Mouse (Mus musculus) adrenal gland, postnatal 25 days (tissue): ENCODE data around the gene Pemt. TPM values are rescaled to one million over a fixed set of nuclear protein-coding genes. Genes with fewer than 3 reads are reported as not detected.

Experiments used
- DNase-seq: peaks from one replicate; pipeline ENCODE4 v3.0.0; 2021; ENCODE audit warnings: mixed read lengths
- total RNA-seq: library from RNA; stranded (reverse); gene quantifications from 2 replicates; pipeline ENCODE4 v1.2.3, GENCODE M21; 2021

Gene Pemt
- total RNA-seq, 1 experiment from 2014 or later = 5.1 TPM

DNA sequence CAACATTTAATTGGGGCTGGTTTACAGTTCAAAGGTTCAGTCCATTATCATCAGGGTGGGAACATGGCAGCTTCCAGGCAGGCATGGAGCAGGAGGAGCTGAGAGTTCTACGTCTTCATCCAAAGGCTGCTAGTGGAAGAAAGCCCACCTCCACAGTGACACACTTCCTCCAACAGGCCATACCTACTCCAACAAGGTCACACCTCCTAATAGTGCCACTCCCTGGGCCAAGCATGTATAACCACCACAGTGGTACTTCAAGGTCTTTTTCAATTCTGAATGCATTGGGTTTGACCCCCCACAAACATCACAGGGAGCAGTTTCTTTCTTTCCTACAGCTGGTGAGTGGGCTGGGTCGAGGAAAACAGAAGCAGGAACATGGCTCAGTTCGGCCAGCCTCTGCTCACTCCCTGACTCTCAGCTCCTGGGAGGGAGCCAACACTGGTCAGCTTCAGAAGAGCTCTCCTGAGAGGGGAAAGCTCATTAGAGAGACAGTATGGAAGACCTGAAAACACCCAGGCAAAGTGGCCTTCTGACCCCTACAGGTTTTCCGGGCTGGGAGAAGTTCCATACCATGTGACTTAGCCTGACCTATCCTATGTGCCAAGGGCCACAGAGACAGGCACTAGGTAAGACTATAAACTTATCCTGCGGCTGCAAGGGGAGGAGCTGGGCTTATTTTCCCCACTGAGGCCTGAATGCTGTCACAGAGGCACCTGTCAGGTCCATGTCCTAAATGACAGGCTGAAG is 44.9 kb downstream of the Pemt start:
- DNase-seq = no peak

GRCm38 (mm10) chr11:59994318-59994717 is 52.0 kb downstream of the Pemt start:
- DNase-seq = no peak

DNA sequence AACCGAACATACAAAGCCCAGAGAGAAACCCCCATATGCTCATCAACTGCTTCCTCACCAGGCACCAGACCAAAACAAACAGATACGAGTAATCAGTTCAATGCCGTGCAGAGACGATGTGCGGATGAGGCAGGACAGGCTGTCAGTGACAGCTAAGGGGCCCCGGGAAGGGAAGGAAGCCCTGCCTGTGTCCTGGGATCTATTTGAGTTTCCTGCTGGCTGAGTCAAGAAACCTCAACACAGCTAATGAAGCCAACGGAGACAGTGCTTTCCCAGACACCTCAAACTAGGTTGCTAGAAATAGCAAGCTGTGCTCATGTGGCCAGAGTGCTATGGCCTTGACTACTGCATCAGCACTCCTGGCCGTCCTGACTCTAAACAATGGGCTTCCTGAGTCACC is 54.9 kb downstream of the Pemt start:
- DNase-seq = no peak

DNA sequence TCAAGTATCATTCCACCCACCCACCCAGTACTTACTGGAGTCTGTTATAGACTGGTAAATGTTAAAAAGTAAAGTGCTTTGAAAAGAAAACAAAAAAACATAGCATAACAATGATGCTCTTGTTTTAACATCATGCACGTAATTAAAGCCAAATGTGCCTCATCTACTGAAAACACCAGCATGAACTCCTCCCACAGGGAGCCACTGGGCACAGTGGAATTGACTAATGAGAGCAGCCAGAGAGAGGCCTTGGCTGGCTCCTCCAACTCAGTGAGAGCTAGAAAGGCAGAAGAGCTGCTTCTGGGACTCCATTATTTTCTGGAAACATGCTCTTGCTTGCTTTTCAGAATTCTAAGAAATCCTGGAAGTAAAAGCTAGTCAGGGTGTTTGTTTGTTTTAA is 56.9 kb downstream of the Pemt start:
- no peak for DNase-seq

DNA sequence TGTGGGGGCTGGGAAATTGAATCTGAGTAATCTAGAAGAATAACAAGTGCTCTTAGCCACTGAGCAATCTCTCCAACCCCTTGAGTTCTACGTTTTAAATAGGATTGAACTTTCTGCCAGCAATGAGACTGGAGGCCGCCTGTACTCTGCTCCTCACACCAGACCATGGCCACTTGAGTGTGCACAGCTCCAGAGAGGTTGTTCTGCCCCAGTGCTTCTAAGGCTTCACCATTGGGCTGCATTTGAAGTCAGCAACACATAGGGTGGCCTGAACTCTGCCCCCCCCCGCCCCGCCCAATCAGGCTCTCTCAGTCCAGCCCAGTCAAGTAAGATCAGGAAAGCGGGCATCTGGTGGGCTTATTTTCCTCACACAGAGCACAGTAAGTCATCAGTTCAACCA is 68.5 kb downstream of the Pemt start:
- DNase-seq = no peak

DNA sequence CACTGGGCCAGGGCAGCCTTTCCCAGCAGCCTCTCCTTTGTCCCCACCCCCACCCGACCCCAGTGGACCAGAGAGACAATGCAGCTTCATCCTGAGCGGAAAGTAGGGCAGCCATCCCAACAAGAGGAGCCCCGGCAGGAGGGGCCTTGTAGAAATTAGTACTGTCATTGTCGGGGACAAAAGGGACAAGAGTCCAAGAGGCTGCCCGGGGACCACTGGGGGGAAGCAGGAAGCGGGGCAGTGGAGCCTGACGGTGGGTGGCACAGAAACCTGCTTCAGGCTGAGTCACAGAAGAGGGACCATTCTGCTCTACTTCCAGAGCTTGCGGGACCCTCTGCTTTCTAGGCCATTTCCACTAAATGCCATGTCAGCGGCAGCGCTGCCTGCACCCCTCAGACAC is 71.0 kb downstream of the Pemt start:
- no peak for DNase-seq

DNA sequence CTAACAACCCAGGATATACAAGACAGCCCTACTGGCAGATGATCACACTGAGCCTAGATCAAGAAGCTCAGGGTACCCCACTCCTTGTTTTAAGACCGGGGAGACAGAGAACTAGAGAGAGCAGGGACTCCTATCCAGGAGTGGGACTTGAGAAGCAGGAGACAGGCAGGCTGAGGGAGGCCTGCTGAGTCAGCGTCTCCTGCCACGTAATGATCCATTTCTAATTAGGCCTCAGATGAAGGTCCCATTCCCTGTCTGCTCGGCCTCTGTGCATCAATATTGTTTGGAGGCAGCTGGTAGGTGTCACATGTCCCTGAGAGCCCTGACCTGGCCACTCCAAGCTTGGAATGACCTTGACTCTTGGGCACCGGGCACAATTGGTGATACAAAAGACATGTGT is 72.9 kb downstream of the Pemt start:
- no peak for DNase-seq

- no peak for DNase-seq
These were observed 74.6 kb downstream of the Pemt start for GRCm38 (mm10) chr11:59971691-59972090.

DNA sequence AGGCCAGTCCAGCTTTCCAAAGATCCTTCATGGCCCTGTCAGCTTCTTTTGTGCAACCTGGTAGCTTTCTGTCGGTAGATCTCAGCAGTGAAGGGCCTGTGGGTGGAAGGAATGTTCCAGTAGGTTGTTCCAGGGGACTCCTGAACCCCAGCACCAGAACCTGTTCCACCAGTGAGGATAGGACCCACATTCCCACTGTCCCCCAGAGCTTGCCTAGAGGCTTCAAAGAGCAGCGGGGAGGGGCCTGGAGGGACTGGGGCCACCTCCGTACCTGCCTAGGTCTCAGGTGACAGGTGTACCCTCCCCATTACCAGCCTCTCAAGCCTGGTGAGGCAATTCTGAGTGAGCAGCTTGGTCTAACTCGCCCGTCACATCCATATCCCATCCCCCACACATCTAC is 75.5 kb downstream of the Pemt start:
- no peak for DNase-seq

DNA sequence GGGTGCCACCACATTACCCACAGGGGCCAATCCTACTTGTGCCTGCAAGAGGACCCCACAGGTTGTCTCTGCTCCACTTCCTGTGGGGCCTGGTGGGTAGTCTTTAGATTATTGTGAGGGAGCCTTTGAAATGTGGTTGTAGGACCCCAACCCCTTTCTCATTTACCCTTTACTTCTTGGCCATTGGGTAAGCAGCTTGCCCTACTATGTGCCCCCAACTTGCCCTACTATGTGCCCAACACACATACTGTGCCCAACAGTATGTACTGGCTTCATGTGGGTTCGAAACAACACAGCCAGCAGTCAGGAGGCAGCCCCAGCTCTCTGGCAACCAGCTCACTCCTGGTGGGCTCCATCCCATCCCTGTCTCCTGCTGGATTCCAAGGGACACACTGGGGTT is 78.5 kb downstream of the Pemt start:
- no peak for DNase-seq

DNA sequence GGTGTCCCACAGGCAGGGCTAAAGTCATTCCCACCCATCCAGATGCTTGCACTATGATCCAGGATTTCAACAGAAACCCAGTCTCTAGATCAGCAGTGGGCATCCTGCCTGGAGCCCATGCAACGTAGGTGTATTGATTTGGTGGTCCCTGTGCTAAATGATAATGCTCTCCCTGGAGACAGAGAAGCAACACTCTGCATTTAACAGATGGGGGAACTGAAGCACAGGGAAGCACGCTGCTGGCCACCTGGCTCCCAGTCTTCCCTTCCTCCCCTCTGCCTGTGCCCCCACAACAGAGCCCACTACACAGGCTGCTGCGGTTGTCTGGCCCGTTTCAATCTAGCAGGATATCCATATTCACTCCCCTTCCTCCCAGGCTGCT is 80.2 kb downstream of the Pemt start:
- no peak for DNase-seq

DNA sequence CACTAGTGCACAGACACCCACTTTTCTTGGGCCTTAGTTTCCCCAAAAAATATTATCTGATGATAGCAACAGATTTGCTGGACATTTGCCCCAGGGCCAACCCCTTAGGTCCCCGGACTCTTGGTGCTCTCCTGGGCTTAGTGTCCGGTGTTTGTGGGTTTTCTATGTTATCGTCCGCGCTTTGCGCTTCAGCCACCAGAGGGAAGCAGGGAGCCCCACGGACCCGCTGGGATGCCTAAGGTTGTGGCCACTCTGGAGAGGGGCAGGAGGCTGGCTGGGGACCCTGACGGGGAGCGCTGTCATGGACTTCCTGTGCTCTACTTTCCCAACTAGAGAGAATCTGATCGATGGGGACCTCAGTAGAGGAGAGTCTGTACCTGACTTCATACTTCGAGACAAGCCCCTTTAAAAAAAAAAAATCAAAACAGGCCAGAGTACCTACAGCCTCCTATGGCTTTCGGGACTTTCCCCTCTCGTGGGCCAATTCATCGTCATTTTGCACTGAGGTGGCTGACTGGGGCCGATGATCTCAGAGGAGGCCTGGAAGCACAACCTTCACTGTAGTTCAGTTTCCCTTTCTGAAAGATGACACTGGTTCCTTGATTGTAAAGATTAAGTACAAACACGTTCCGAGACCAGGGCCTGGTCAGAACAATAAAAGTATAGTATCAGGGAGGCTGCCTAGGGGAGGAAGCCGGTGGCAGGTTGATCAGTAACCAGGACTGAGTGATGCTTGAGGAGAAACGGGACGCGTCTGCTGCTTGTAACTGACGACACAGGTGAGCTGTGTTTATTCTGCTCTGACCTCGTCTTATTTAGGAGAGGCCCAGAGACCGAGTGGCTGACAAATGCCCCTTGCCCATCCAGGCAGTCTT is 80.8 kb downstream of the Pemt start:
- DNase-seq = peak; percentile 79

- DNase-seq = peak; percentile 94
These were observed 81.5 kb downstream of the Pemt start, which contains the start of gene Rasd1 for GRCm38 (mm10) chr11:59964818-59965217. Gene Rasd1 (minus strand): TSS chr11:59964944.

DNA sequence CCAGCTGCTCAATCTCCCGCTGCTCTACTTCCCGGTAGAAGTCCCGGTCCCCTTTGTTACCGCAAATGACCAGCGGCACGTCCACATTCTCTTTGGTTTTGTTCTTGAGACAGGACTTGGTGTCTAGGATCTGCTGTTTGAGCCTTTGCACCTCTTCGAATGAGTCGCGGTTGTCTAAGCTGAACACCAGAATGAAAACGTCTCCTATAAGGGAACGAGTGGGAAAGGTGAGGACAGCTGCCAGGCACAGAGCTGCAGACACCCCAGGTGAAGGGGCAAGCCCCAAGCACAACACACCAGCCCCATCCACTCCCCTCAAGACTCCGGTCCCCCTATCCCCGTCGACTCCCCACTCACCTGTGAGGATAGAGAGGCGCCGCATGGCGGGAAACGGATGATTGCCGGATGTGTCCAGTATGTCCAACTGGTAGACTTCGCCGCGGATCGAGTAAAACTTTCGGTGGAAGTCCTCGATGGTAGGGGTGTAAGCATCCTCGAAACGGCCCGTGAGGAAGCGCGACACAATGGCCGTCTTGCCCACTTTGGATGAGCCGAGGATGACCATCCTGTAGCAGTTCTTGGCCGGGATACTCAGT is 82.0 kb downstream of the Pemt start:
- peak; percentile 33 for DNase-seq

GRCm38 (mm10) chr11:59963364-59964162 is 82.7 kb downstream of the Pemt start:
- no peak for DNase-seq

GRCm38 (mm10) chr11:59962590-59962989 is 83.7 kb downstream of the Pemt start:
- no peak for DNase-seq

DNA sequence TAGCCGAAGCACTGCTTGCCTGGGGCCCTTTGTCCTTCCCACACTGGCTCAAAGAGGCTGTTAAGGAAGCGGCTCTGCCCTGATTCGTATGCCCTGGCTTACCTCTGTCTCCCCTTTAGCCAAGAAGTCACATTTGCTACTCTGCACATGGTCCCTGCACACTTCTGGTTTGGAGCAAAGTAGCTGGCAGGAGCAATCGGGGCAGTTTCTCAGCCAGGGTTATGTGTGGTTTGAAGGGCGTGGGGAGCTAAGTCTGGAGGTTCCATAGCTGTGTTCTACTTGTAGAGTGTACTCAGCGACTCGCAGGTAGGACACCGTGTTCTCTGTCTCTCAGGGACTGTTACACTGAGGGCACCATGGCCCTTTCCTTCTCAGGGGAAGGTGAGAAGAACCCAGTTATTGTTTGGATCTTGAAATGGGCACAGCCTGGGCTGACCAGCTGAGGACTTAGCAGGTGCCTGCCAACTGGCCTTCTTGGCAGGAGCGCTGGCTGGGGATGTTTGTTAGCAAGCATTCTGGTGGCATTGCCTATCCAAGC is 84.9 kb downstream of the Pemt start:
- DNase-seq = peak; percentile 31

GRCm38 (mm10) chr11:59960476-59961337 is 85.6 kb downstream of the Pemt start:
- no peak for DNase-seq

DNA sequence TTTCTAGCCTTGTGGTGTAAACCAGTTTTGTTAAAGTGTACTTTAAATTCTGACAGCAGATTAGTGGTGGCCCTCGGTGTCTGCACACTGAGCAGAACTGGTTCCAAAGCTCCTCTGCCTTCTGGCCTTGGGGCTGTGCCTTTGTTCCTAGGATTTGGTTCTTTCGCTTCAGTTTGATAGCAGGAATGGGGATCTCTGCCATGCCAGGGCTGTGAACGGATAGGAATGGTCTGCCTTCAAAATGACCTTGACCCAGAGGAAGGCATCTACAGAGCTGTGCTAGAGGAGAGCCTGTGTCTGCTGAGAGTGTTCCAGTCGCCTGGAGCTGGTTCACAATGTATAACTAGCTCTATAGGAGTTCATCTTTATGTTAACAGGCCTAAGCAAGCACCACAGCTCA is 86.8 kb downstream of the Pemt start:
- no peak for DNase-seq

- no peak for DNase-seq
These were observed 89.5 kb downstream of the Pemt start for GRCm38 (mm10) chr11:59956749-59957148.

GRCm38 (mm10) chr11:59952892-59953291 is 93.4 kb downstream of the Pemt start:
- no peak for DNase-seq
